29 mouse cellular contexts compared by ENCODE assay signal in the genomic region with DNA sequence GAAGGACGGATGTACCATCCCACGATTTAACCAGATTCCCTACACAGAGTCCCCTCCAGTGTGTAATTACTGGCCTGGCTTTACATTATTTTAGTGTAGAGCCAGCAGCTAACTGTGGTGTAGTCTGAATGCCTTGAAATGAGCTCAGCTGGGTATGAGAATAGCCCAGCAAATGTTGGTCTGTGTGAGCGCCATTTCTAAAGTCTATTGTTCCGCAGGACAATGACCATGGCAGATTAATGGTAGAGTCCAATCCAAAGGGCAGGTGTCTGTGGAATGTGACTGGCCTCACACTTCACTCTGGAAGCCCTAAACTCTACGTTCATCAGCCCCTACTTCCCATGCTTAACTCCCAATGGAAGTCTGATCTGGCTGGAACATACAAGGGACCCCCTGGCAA. TPM values are rescaled to one million over a fixed set of nuclear protein-coding genes. Genes with fewer than 3 reads are reported as not detected.
DNase-seq lines count a peak whose midpoint lies in the region; ATAC-seq lines count a peak whose summit lies in the region.
"Had no signal": no experiment of that assay in that cellular context is flagged by ENCODE, and none has a peak within 500 bp of the region (broad histone marks: within the 10 kb centered on the region; RNA-seq: fewer than 3 reads in every experiment).

No protein-coding gene starts in this region.

- 0 out of 2 replicates have a peak, but pooled peaks have one; percentile 20 for ATAC-seq in embryonic facial prominence, embryonic 15.5 days (ENCODE audit: insufficient number of reproducible peaks, low FRiP score, low TSS enrichment, low read depth)
- ATAC-seq in heart, embryonic 12.5 days (ENCODE audit: insufficient number of reproducible peaks, low FRiP score) = no peak
- no peak for ATAC-seq in midbrain, embryonic 16.5 days
- peak; percentile 61; the same call in 1 of the 2 replicates for ATAC-seq in neural tube, embryonic 13.5 days (ENCODE audit: low read depth)
- ATAC-seq: forebrain, embryonic 16.5 days; hindbrain, postnatal 0 days; inflammation-experienced regulatory T-cells, adult 6 months; intestine, embryonic 16.5 days; Patski had no signal

- H3K36me3 ChIP-seq in embryonic facial prominence, embryonic 15.5 days = no peaks in the 10 kb centered on the region
- H3K36me3 ChIP-seq in embryonic facial prominence, embryonic 10.5 days (replicated peaks) = no peaks in the 10 kb centered on the region
- no peaks in the 10 kb centered on the region for H3K36me3 ChIP-seq in heart, embryonic 12.5 days
- H3K36me3 ChIP-seq in midbrain, embryonic 10.5 days = no peaks in the 10 kb centered on the region
- H3K36me3 ChIP-seq in midbrain, embryonic 16.5 days (ENCODE audit: control insufficient read depth, insufficient read depth, low read length) = no peaks in the 10 kb centered on the region
- H3K36me3 ChIP-seq in neural tube, embryonic 13.5 days = no peaks in the 10 kb centered on the region
- H3K36me3 ChIP-seq: embryonic facial prominence, embryonic 12.5 days; G1E; heart, embryonic 15.5 days had no signal

- no peak overlapping the region for H3K27ac ChIP-seq in embryonic facial prominence, embryonic 15.5 days (replicated peaks)
- no peak overlapping the region for H3K27ac ChIP-seq in embryonic facial prominence, embryonic 10.5 days (replicated peaks)
- H3K27ac ChIP-seq in heart, embryonic 12.5 days (ENCODE audit: poor library complexity, severe bottlenecking) = peak overlapping the region; percentile 56
- H3K27ac ChIP-seq in midbrain, embryonic 10.5 days (replicated peaks) = 0 out of 2 replicates have a peak overlapping the region, but pooled peaks have one; percentile 19
- no peak overlapping the region for H3K27ac ChIP-seq in midbrain, embryonic 16.5 days (ENCODE audit: low read length)
- 0 out of 2 replicates have a peak overlapping the region, but pooled peaks have one; percentile 5 for H3K27ac ChIP-seq in neural tube, embryonic 13.5 days (replicated peaks)
- H3K27ac ChIP-seq: embryonic facial prominence, embryonic 12.5 days; heart, embryonic 15.5 days; hindbrain, embryonic 14.5 days; hindbrain, postnatal 0 days had no signal

- no peaks in the 10 kb centered on the region for H3K9me3 ChIP-seq in embryonic facial prominence, embryonic 15.5 days (replicated peaks)
- no peaks in the 10 kb centered on the region for H3K9me3 ChIP-seq in embryonic facial prominence, embryonic 10.5 days
- 0 out of 2 replicates have a peak, but pooled peaks cover 5% of the 10 kb centered on the region for H3K9me3 ChIP-seq in heart, embryonic 12.5 days (replicated peaks)
- 0 out of 2 replicates have a peak, but pooled peaks cover 4% of the 10 kb centered on the region for H3K9me3 ChIP-seq in midbrain, embryonic 10.5 days (replicated peaks)
- H3K9me3 ChIP-seq in midbrain, embryonic 16.5 days (replicated peaks; ENCODE audit: control insufficient read depth, low read length, poor library complexity, severe bottlenecking) = no peaks in the 10 kb centered on the region
- no peaks in the 10 kb centered on the region for H3K9me3 ChIP-seq in neural tube, embryonic 13.5 days
- H3K9me3 ChIP-seq: embryonic facial prominence, embryonic 12.5 days; heart, embryonic 15.5 days had no signal

- H3K4me3 ChIP-seq in embryonic facial prominence, embryonic 15.5 days (replicated peaks) = no peak overlapping the region
- no peak overlapping the region for H3K4me3 ChIP-seq in embryonic facial prominence, embryonic 10.5 days
- H3K4me3 ChIP-seq in heart, embryonic 12.5 days = no peak overlapping the region
- H3K4me3 ChIP-seq in midbrain, embryonic 10.5 days = no peak overlapping the region
- H3K4me3 ChIP-seq in midbrain, embryonic 16.5 days (ENCODE audit: low read depth, low read length) = no peak overlapping the region
- no peak overlapping the region for H3K4me3 ChIP-seq in neural tube, embryonic 13.5 days
- H3K4me3 ChIP-seq: embryonic facial prominence, embryonic 12.5 days; erythroblast, embryonic 14.5 days; heart, embryonic 15.5 days had no signal

- DNase-seq in embryonic facial prominence, embryonic 10.5 days (ENCODE audit: low spot score) = no peak
- no peak for DNase-seq in heart, adult 18-20 months
- DNase-seq in midbrain, embryonic 10.5 days (ENCODE audit: low spot score) = no peak
- DNase-seq: adrenal gland, postnatal 10 days; B cell, adult 2 months; cerebellum, adult 11 months; cerebellum, adult 2 months; cerebellum, adult 9-11 months; cerebellum, postnatal 25 days; gastrocnemius, postnatal 10 days; gastrocnemius, postnatal 36 days; heart, postnatal 10 days; heart, postnatal 4 days; kidney, adult 18-20 months had no signal

- no peak overlapping the region for H3K9ac ChIP-seq in embryonic facial prominence, embryonic 15.5 days
- H3K9ac ChIP-seq in heart, embryonic 12.5 days = no peak overlapping the region
- H3K9ac ChIP-seq in midbrain, embryonic 16.5 days (ENCODE audit: low read depth, low read length) = no peak overlapping the region
- no peak overlapping the region for H3K9ac ChIP-seq in neural tube, embryonic 13.5 days
- H3K9ac ChIP-seq: embryonic facial prominence, embryonic 12.5 days; heart, embryonic 15.5 days; hindbrain, embryonic 14.5 days had no signal

- no peak overlapping the region for H3K4me2 ChIP-seq in embryonic facial prominence, embryonic 15.5 days (replicated peaks)
- no peak overlapping the region for H3K4me2 ChIP-seq in heart, embryonic 12.5 days
- H3K4me2 ChIP-seq in midbrain, embryonic 16.5 days (ENCODE audit: low read length) = no peak overlapping the region
- H3K4me2 ChIP-seq in neural tube, embryonic 13.5 days = no peak overlapping the region
- H3K4me2 ChIP-seq: embryonic facial prominence, embryonic 12.5 days; heart, embryonic 15.5 days; hindbrain, embryonic 14.5 days had no signal

- 75% methylated on average over 5 of the region's 5 CpGs for WGBS in embryonic facial prominence, embryonic 15.5 days
- 86% methylated on average over 5 of the region's 5 CpGs for WGBS in embryonic facial prominence, embryonic 10.5 days
- WGBS in heart, embryonic 12.5 days = 66% methylated on average over 5 of the region's 5 CpGs
- 81% methylated on average over 5 of the region's 5 CpGs for WGBS in midbrain, embryonic 10.5 days
- 49% methylated on average over 5 of the region's 5 CpGs for WGBS in midbrain, embryonic 16.5 days
- WGBS in neural tube, embryonic 13.5 days = 19% methylated on average over 5 of the region's 5 CpGs

- H3K27me3 ChIP-seq in embryonic facial prominence, embryonic 15.5 days = no peaks in the 10 kb centered on the region
- H3K27me3 ChIP-seq in embryonic facial prominence, embryonic 10.5 days (replicated peaks; ENCODE audit: low read depth, poor library complexity, severe bottlenecking) = no peaks in the 10 kb centered on the region
- H3K27me3 ChIP-seq in heart, embryonic 12.5 days (replicated peaks) = no peaks in the 10 kb centered on the region
- H3K27me3 ChIP-seq in midbrain, embryonic 10.5 days (ENCODE audit: low read depth, poor library complexity, severe bottlenecking) = no peaks in the 10 kb centered on the region
- H3K27me3 ChIP-seq in midbrain, embryonic 16.5 days (ENCODE audit: control insufficient read depth, insufficient read depth, low read depth, low read length) = no peaks in the 10 kb centered on the region
- H3K27me3 ChIP-seq in neural tube, embryonic 13.5 days = no peaks in the 10 kb centered on the region
- H3K27me3 ChIP-seq: CH12.LX; embryonic facial prominence, embryonic 12.5 days; heart, embryonic 15.5 days; Patski had no signal

- peaks cover 9% of the 10 kb centered on the region for H3K4me1 ChIP-seq in embryonic facial prominence, embryonic 15.5 days
- H3K4me1 ChIP-seq in embryonic facial prominence, embryonic 10.5 days = no peaks in the 10 kb centered on the region
- peaks cover 22% of the 10 kb centered on the region for H3K4me1 ChIP-seq in heart, embryonic 12.5 days (replicated peaks)
- peaks cover 5% of the 10 kb centered on the region for H3K4me1 ChIP-seq in midbrain, embryonic 10.5 days
- no peaks in the 10 kb centered on the region for H3K4me1 ChIP-seq in midbrain, embryonic 16.5 days (ENCODE audit: control insufficient read depth, insufficient read depth, low read length)
- peaks cover 14% of the 10 kb centered on the region for H3K4me1 ChIP-seq in neural tube, embryonic 13.5 days (replicated peaks)
- H3K4me1 ChIP-seq: embryonic facial prominence, embryonic 12.5 days had no signal

RNA-seq across cellular contexts. Expression of a gene that starts 40.3 kb away (rescaled TPM):
- 70.7 and 73.8 TPM in 2 replicates for polyA plus RNA-seq in embryonic facial prominence, embryonic 15.5 days (2015; fragmentation: Nextera tagmentation; extraction: Ambion mirVana)
- 129 and 138 TPM in 2 replicates for polyA plus RNA-seq in embryonic facial prominence, embryonic 10.5 days (2016; fragmentation: Nextera tagmentation; extraction: Ambion mirVana)
- 98.8 and 103 TPM in 2 replicates for polyA plus RNA-seq in heart, embryonic 12.5 days (2016; fragmentation: Nextera tagmentation; extraction: Ambion mirVana)
- 100 to 1,000 TPM; 114 to 118 TPM for total RNA-seq in heart, adult 18-20 months (2021)
- polyA plus RNA-seq in midbrain, embryonic 10.5 days (2016; fragmentation: Nextera tagmentation; extraction: Ambion mirVana) = 147 and 158 TPM in 2 replicates
- 54.9 and 61.5 TPM in 2 replicates for polyA plus RNA-seq in midbrain, embryonic 16.5 days (2015; fragmentation: Nextera tagmentation; extraction: Ambion mirVana)
- 56.5 and 59.2 TPM in 2 replicates for polyA plus RNA-seq in neural tube, embryonic 13.5 days (2015; fragmentation: Nextera tagmentation; extraction: Ambion mirVana)

Comparison
In these comparisons a context has a peak if more than half of its experiments do, and no peak if none do; other contexts are left out.
1. H3K27ac ChIP-seq: peak in heart, embryonic 12.5 days (single experiment), midbrain, embryonic 10.5 days (single experiment) and neural tube, embryonic 13.5 days (single experiment); none in embryonic facial prominence, embryonic 15.5 days (single experiment), embryonic facial prominence, embryonic 10.5 days (single experiment) and midbrain, embryonic 16.5 days (single experiment).
2. ATAC-seq: peak in embryonic facial prominence, embryonic 15.5 days (single experiment) and neural tube, embryonic 13.5 days (single experiment); none in heart, embryonic 12.5 days (single experiment) and midbrain, embryonic 16.5 days (single experiment).